Comparison of ENCODE assay signal across 8 mouse cellular contexts in the genomic region with DNA sequence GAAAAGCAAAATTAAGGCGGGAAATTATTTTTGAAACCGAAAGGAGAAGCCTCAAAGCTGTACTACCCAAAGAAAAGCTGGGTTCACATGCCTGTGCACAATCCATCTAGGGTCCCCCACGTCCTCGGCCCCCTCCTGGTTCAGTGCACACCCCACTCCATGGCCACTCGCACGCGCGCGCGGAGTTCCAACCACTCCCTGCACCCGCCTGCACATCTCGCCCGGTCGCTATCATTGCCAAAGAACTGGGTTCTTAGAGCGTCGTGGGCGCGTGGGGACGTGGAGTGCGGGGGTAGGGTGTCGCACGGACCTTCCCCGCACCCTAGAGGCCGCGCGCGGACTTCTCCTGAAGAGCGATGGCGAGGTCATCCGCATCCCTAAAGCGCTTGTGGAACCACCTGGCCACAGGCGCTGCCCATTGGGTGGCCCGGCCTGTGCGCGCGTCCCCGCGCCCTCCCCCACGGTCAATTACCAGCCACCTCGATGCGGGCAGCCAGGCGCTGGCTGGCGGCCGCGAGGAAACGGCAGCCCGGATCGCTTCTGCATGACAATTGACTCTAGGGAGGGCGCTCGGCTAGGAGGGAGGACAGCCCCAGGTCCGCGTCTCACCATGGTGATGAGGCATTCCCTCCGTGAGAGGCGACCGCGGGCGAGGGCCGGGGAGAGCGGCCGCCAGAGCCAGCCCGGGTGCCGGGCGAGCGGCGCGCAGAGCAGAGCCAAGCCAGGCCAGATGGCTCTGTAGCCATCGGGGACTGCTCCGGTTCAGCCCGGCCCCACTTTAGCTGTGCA. TPM values are rescaled to one million over a fixed set of nuclear protein-coding genes. Genes with fewer than 3 reads are reported as not detected.
DNase-seq lines count a peak whose midpoint lies in the region; ATAC-seq and TF ChIP-seq lines count a peak whose summit lies in the region.

No protein-coding gene starts in this region.

- H3K27ac ChIP-seq in lung, embryonic 16.5 days (ENCODE audit: low read length): no peak overlapping the region
- H3K27ac ChIP-seq in cerebellum, adult 2 months (ENCODE audit: insufficient read depth, low read length): no peak overlapping the region
- 0 out of 2 replicates have a peak overlapping the region, but pooled peaks have one; percentile 41 for H3K27ac ChIP-seq in forebrain, embryonic 15.5 days (replicated peaks)
- H3K27ac ChIP-seq in hindbrain, embryonic 14.5 days: peak overlapping the region; percentile 60
- peak overlapping the region; percentile 64; the same call in 1 of the 2 replicates for H3K27ac ChIP-seq in limb, embryonic 12.5 days
- H3K27ac ChIP-seq in midbrain, embryonic 16.5 days (ENCODE audit: low read length): peak overlapping the region; percentile 70

- under 1% methylated on average over 69 of the region's 69 CpGs for WGBS in lung, embryonic 16.5 days
- under 1% methylated on average over 69 of the region's 69 CpGs for WGBS in cerebellum, adult 2 months
- WGBS in forebrain, embryonic 15.5 days: under 1% methylated on average over 69 of the region's 69 CpGs
- under 1% methylated on average over 69 of the region's 69 CpGs for WGBS in hindbrain, embryonic 14.5 days
- WGBS in limb, embryonic 12.5 days: under 1% methylated on average over 69 of the region's 69 CpGs
- WGBS in midbrain, embryonic 16.5 days: under 1% methylated on average over 68 of the region's 69 CpGs

- peak overlapping the region; percentile 72 for H3K4me2 ChIP-seq in lung, embryonic 16.5 days (ENCODE audit: low read depth, low read length)
- H3K4me2 ChIP-seq in forebrain, embryonic 15.5 days (replicated peaks): peak overlapping the region; percentile 88
- peak overlapping the region; percentile 82 for H3K4me2 ChIP-seq in hindbrain, embryonic 14.5 days (replicated peaks)
- H3K4me2 ChIP-seq in limb, embryonic 12.5 days: peak overlapping the region; percentile 88
- peak overlapping the region; percentile 94 for H3K4me2 ChIP-seq in midbrain, embryonic 16.5 days (ENCODE audit: low read length)

- peak overlapping the region; percentile 61 for H3K4me3 ChIP-seq in lung, embryonic 16.5 days (ENCODE audit: low read length)
- peak overlapping the region; percentile 39 for H3K4me3 ChIP-seq in cerebellum, adult 2 months (replicated peaks; ENCODE audit: insufficient read depth, low read depth, low read length)
- peak overlapping the region; percentile 41 for H3K4me3 ChIP-seq in forebrain, embryonic 15.5 days
- H3K4me3 ChIP-seq in hindbrain, embryonic 14.5 days (replicated peaks; ENCODE audit: low read length): peak overlapping the region; percentile 36
- H3K4me3 ChIP-seq in limb, embryonic 12.5 days (replicated peaks): peak overlapping the region; percentile 49
- peak overlapping the region; percentile 46 for H3K4me3 ChIP-seq in midbrain, embryonic 16.5 days (ENCODE audit: low read depth, low read length)

- H3K4me1 ChIP-seq in lung, embryonic 16.5 days (replicated peaks; ENCODE audit: control insufficient read depth, insufficient read depth, low read length): peaks cover 4% of the 10 kb centered on the region; the same call in 1 of the 2 replicates
- no peaks in the 10 kb centered on the region for H3K4me1 ChIP-seq in cerebellum, adult 2 months (ENCODE audit: control insufficient read depth, insufficient read depth, low read length)
- peaks cover 14% of the 10 kb centered on the region for H3K4me1 ChIP-seq in forebrain, embryonic 15.5 days
- H3K4me1 ChIP-seq in hindbrain, embryonic 14.5 days (replicated peaks; ENCODE audit: control insufficient read depth, insufficient read depth, low read length): peaks cover 9% of the 10 kb centered on the region; the same call in 1 of the 2 replicates
- H3K4me1 ChIP-seq in limb, embryonic 12.5 days (replicated peaks): peaks cover 61% of the 10 kb centered on the region
- H3K4me1 ChIP-seq in midbrain, embryonic 16.5 days (ENCODE audit: control insufficient read depth, insufficient read depth, low read length): peaks cover 10% of the 10 kb centered on the region

- no peak for DNase-seq in lung, postnatal 25 days (ENCODE audit: low spot score)
- DNase-seq in cerebellum, adult 2 months: peak; percentile 47 to 53
- peak; percentile 65 for DNase-seq in hindbrain, embryonic 14.5 days (ENCODE audit: low spot score)
- peak; percentile 38 for DNase-seq in testis, postnatal 14 days (ENCODE audit: low spot score)

- peak; percentile 79 for ATAC-seq in lung, embryonic 16.5 days (ENCODE audit: low read depth)
- peak; percentile 87 for ATAC-seq in forebrain, embryonic 15.5 days (replicated peaks)
- peak; percentile 91 for ATAC-seq in hindbrain, embryonic 14.5 days (ENCODE audit: low FRiP score)
- peak; percentile 38 for ATAC-seq in limb, embryonic 12.5 days (ENCODE audit: insufficient number of reproducible peaks, insufficient read depth, low FRiP score, low TSS enrichment, low read depth)
- peak; percentile 94 for ATAC-seq in midbrain, embryonic 16.5 days

- no peaks in the 10 kb centered on the region for H3K36me3 ChIP-seq in lung, embryonic 16.5 days (ENCODE audit: control insufficient read depth, insufficient read depth, low read length)
- H3K36me3 ChIP-seq in forebrain, embryonic 15.5 days: no peaks in the 10 kb centered on the region
- no peaks in the 10 kb centered on the region for H3K36me3 ChIP-seq in hindbrain, embryonic 14.5 days (replicated peaks; ENCODE audit: control insufficient read depth, insufficient read depth)
- peaks cover 3% of the 10 kb centered on the region; the same call in 1 of the 2 replicates for H3K36me3 ChIP-seq in limb, embryonic 12.5 days
- H3K36me3 ChIP-seq in midbrain, embryonic 16.5 days (ENCODE audit: control insufficient read depth, insufficient read depth, low read length): no peaks in the 10 kb centered on the region

- TF ChIP-seq CTCF in cerebellum, adult 2 months (IDR thresholded peaks at IDR 0.05; ENCODE audit: borderline replicate concordance, insufficient read depth, low read depth, low read length): no peak

- peaks cover 61% of the 10 kb centered on the region for H3K27me3 ChIP-seq in lung, embryonic 16.5 days (ENCODE audit: control insufficient read depth, insufficient read depth, low read depth, low read length)
- no peaks in the 10 kb centered on the region; the same call in 1 of the 2 replicates for H3K27me3 ChIP-seq in cerebellum, adult 2 months (ENCODE audit: control insufficient read depth, insufficient read depth, low read length)
- peaks cover 54% of the 10 kb centered on the region for H3K27me3 ChIP-seq in forebrain, embryonic 15.5 days
- H3K27me3 ChIP-seq in hindbrain, embryonic 14.5 days (ENCODE audit: control insufficient read depth, insufficient read depth, low read length): peaks cover 78% of the 10 kb centered on the region
- peaks cover 48% of the 10 kb centered on the region for H3K27me3 ChIP-seq in limb, embryonic 12.5 days
- peaks cover 41% of the 10 kb centered on the region for H3K27me3 ChIP-seq in midbrain, embryonic 16.5 days (ENCODE audit: control insufficient read depth, insufficient read depth, low read depth, low read length)

- no peaks in the 10 kb centered on the region for H3K9me3 ChIP-seq in lung, embryonic 16.5 days (ENCODE audit: control insufficient read depth, low read length)
- no peaks in the 10 kb centered on the region for H3K9me3 ChIP-seq in forebrain, embryonic 15.5 days
- H3K9me3 ChIP-seq in hindbrain, embryonic 14.5 days (ENCODE audit: control insufficient read depth, low read length): no peaks in the 10 kb centered on the region
- no peaks in the 10 kb centered on the region for H3K9me3 ChIP-seq in limb, embryonic 12.5 days
- no peaks in the 10 kb centered on the region for H3K9me3 ChIP-seq in midbrain, embryonic 16.5 days (replicated peaks; ENCODE audit: control insufficient read depth, low read length, poor library complexity, severe bottlenecking)

- H3K9ac ChIP-seq in lung, embryonic 16.5 days (ENCODE audit: low read length): peak overlapping the region; percentile 62
- H3K9ac ChIP-seq in forebrain, embryonic 15.5 days (replicated peaks): peak overlapping the region; percentile 38
- peak overlapping the region; percentile 44 for H3K9ac ChIP-seq in hindbrain, embryonic 14.5 days
- H3K9ac ChIP-seq in limb, embryonic 12.5 days (replicated peaks): peak overlapping the region; percentile 59
- peak overlapping the region; percentile 65 for H3K9ac ChIP-seq in midbrain, embryonic 16.5 days (ENCODE audit: low read depth, low read length)

- no peak for TF ChIP-seq POLR2A in cerebellum, adult 2 months (IDR thresholded peaks at IDR 0.05; ENCODE audit: borderline replicate concordance, insufficient read depth, low read length)

RNA-seq across cellular contexts. Expression of gene Rnf220, which starts 12.4 kb away (rescaled TPM):
- polyA plus RNA-seq in lung, embryonic 16.5 days (2015; fragmentation: Nextera tagmentation; extraction: Ambion mirVana): 60.6 and 61.5 TPM in 2 replicates
- polyA plus RNA-seq in cerebellum, adult 2 months (2012; rRNA removed): 170 and 183 TPM in 2 replicates
- 122 and 128 TPM in 2 replicates for polyA plus RNA-seq in forebrain, embryonic 15.5 days (2015; fragmentation: Nextera tagmentation; extraction: Ambion mirVana)
- 87.8 and 94.0 TPM in 2 replicates for polyA plus RNA-seq in hindbrain, embryonic 14.5 days (2014; fragmentation: Nextera tagmentation; extraction: Ambion mirVana)
- polyA plus RNA-seq in limb, embryonic 12.5 days (2016; fragmentation: Nextera tagmentation; extraction: Ambion mirVana): 112 and 119 TPM in 2 replicates
- 137 and 150 TPM in 2 replicates for polyA plus RNA-seq in midbrain, embryonic 16.5 days (2015; fragmentation: Nextera tagmentation; extraction: Ambion mirVana)

Comparison
In these comparisons a context has a peak if more than half of its experiments do, and no peak if none do; other contexts are left out.
1. ATAC-seq: peak in every context shown above with its lines; median percentile 94 in midbrain, embryonic 16.5 days; 91 in hindbrain, embryonic 14.5 days; 87 in forebrain, embryonic 15.5 days; 79 in lung, embryonic 16.5 days; 38 in limb, embryonic 12.5 days.
2. H3K27ac ChIP-seq: peak in forebrain, embryonic 15.5 days (single experiment), hindbrain, embryonic 14.5 days (single experiment), limb, embryonic 12.5 days (single experiment) and midbrain, embryonic 16.5 days (single experiment); none in lung, embryonic 16.5 days (single experiment) and cerebellum, adult 2 months (single experiment).
3. Peak in every context shown above with its lines, with median percentiles within 50 percentile points of each other: H3K4me2 ChIP-seq, H3K4me3 ChIP-seq and H3K9ac ChIP-seq.